Mouse (Mus musculus) cerebellum, postnatal 4 days (tissue): ENCODE measurements at regions not wholly inside any gene's neighbourhood (a gene's known extent, or its start where the extent isn't known, plus 50 kb on each side); places are given as distances from the start of the nearest gene placed in this dataset.
"Not testable (repeated sequence)": the region's sequence is repeated elsewhere in the genome, so short reads cannot be mapped to it uniquely, and the experiment has no call there.

Experiments used
- DNase-seq, 2 experiments: peaks; one replicate each; pipeline ENCODE4 v3.0.0; 2022; ENCODE audit warnings: low spot score in 2 of 2, mixed read lengths in 1 of 2

GRCm38 (mm10) chr14:53134783-53135182 is 639.2 kb upstream of the Olfr1507 start:
- not testable (repeated sequence) for DNase-seq

GRCm38 (mm10) chr14:53132390-53132789 is 636.8 kb upstream of the Olfr1507 start:
- peak in 1 of 2 experiments; percentile 32 for DNase-seq

GRCm38 (mm10) chr14:53121704-53122103 is 626.2 kb upstream of the Olfr1507 start:
- peak; percentile 23 to 35 for DNase-seq

GRCm38 (mm10) chr14:53109732-53110131 is 614.2 kb upstream of the Olfr1507 start:
- DNase-seq, result not testable (repeated sequence)

GRCm38 (mm10) chr14:53101362-53101761 is 605.8 kb upstream of the Olfr1507 start:
- not testable (repeated sequence) for DNase-seq

- DNase-seq, result not testable (repeated sequence)
These were observed 595.4 kb upstream of the Olfr1507 start for GRCm38 (mm10) chr14:53090921-53091320.

GRCm38 (mm10) chr14:53081853-53082252 is 586.3 kb upstream of the Olfr1507 start:
- DNase-seq, result not testable (repeated sequence)

- not testable (repeated sequence) for DNase-seq
These were observed 585.6 kb upstream of the Olfr1507 start for GRCm38 (mm10) chr14:53081024-53081711.

GRCm38 (mm10) chr14:53080556-53080955 is 585.0 kb upstream of the Olfr1507 start:
- not testable (repeated sequence) for DNase-seq

GRCm38 (mm10) chr14:53075937-53076336 is 580.4 kb upstream of the Olfr1507 start:
- DNase-seq, result not testable (repeated sequence)

GRCm38 (mm10) chr14:53073126-53073525 is 577.6 kb upstream of the Olfr1507 start:
- DNase-seq, result not testable (repeated sequence)

GRCm38 (mm10) chr14:53072502-53072901 is 577.0 kb upstream of the Olfr1507 start:
- DNase-seq, result not testable (repeated sequence)

GRCm38 (mm10) chr14:53054439-53054838 is 558.9 kb upstream of the Olfr1507 start:
- DNase-seq, result not testable (repeated sequence)

GRCm38 (mm10) chr14:53053465-53054123 is 558.0 kb upstream of the Olfr1507 start:
- DNase-seq, result not testable (repeated sequence)

- not testable (repeated sequence) for DNase-seq
These were observed 552.1 kb upstream of the Olfr1507 start for GRCm38 (mm10) chr14:53047683-53048082.

GRCm38 (mm10) chr14:53046975-53047374 is 551.4 kb upstream of the Olfr1507 start:
- DNase-seq, result not testable (repeated sequence)

- peak in 1 of 2 experiments; percentile 2 for DNase-seq
These were observed 549.8 kb upstream of the Olfr1507 start for GRCm38 (mm10) chr14:53045331-53045730.

- not testable (repeated sequence) for DNase-seq
These were observed 548.6 kb upstream of the Olfr1507 start for GRCm38 (mm10) chr14:53044101-53044500.

- not testable (repeated sequence) for DNase-seq
These were observed 546.5 kb upstream of the Olfr1507 start for GRCm38 (mm10) chr14:53042016-53042415.

- not testable (repeated sequence) for DNase-seq
These were observed 543.9 kb upstream of the Olfr1507 start for GRCm38 (mm10) chr14:53039475-53039874.

GRCm38 (mm10) chr14:53034940-53035339 is 539.4 kb upstream of the Olfr1507 start:
- not testable (repeated sequence) for DNase-seq

- DNase-seq, result not testable (repeated sequence)
These were observed 537.7 kb upstream of the Olfr1507 start for GRCm38 (mm10) chr14:53033221-53033620.

GRCm38 (mm10) chr14:53032498-53032897 is 536.9 kb upstream of the Olfr1507 start:
- DNase-seq, result not testable (repeated sequence)
